Mouse (Mus musculus): ENCODE data around the gene Set.

Gene Set

DNA sequence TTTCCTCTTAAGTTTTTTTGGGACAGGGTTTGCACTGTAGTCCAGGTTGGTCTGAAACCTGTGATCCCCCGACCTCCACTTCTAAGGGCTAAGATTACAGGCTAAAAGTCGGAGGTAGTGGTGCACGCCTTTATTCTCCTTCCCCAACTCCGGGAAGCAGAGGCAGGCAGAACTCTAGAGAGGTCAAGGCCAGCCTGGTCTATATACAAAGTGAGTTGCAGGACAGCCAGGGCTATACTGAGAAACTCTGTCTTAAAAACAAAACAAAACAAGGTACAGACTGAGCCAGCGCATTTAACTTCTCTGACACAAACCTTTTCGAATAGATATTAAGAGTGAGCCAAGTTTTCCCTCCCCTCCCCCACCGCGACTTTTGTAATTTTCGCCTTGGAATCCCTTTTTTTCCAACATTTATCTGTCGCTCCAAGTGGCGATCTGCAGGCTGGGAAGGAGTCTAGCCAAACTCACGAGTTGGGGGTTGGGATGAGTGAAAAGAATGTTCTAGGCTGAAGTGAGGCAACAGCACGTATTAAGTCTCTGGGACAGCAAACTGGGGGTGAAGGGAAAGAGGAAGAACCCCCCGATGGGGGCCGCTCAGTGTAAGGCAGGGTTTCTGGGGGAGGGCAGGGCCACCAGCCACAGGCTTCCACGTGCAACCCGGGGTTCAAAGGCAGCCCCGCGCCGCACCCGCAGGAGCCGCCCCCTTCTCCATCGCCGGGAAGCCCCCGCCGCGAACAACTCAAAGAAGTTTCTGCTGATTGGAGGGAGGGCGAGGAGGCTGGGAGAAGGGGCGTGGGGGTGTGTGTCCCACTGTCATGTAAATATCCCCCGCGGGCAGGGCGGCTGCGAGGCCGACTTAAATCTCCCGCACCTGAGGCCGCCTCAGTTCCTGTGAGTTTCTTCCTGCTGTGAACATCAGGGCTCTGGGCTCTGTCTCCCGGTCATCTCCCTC, 4.3 kb downstream of the Set start:
- DNase-seq: peak; percentile 47

DNA sequence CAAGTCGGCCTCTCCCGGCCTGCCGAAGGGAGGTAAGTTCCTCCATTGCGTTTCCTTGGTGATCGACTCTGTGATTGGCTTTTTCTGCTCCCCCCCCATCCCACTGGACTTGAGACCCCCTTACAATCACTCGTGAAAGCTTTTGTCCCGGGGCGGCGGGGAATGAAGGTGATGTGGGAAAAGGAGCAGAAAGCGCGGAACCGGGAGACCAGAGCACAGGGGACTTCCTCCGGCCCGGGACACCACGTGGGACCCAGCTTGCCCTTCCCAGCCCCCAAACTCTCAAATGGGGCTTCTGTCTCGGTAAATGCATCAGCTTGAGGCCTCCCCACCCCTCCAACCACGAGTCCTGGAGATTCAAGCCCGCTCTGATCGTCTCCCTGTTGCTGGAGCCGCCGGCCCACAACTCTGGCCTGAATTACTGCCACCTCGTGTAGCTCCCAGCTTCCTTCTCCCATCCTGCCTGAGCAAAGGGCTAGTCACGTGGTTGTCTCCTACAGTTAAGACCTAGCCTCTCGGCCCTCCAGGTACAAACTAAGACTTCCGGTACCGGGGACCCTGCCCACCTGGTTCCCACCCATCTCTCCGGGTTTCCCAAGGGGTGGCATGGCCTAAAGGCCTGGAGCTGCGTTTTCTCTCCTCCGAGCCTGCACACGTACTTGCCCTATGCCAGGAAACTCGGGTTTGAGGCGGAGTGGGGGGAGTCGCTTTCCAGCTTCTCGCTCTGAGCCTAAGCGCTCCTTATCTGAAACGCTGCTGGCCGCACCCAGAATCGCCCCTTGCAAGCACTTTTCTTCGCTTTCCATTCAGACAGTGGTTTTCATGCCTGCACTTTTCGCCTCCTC, 5.3 kb downstream of the Set start:
- DNase-seq: peak; percentile 71

DNA sequence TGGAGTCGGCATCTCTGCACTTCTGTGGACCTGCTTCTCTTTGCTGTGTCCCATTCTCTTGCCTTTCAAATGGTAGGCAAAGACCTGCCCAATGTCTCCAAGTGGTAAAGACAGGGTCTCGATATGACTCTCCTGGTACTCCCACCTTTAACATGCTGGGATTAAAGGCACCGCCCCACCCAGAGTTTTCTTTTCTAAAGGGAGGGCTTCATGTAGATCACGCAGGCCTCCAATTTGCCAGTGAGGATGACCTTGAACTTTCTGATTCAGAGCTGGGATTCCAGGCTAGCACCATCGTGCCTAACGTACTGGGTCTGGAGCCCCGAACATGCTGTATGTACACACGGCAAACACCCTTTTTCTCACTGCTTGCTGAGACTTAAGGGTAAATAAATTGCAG, 6.1 kb downstream of the Set start:
- DNase-seq: no peak

DNA sequence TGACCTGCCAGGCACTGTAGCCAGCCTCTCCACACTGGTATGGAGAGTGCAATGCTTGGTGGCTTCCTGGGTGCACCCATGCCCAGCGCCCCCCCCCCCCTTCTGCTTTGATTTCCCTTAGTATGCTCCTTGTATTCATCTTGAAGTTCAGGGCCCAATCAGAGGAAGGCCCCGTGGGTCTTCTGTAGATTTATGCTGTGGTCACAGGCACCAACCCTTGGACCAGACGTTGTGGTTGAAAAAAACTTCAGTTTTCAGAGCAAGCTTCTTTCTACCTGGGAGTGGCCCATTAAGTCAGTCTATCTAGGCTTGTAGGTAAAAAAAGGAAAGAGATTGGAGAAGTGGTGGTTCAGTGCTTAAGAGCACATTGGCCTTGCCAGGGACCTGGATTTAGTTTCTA, 6.6 kb downstream of the Set start:
- DNase-seq: no peak

DNA sequence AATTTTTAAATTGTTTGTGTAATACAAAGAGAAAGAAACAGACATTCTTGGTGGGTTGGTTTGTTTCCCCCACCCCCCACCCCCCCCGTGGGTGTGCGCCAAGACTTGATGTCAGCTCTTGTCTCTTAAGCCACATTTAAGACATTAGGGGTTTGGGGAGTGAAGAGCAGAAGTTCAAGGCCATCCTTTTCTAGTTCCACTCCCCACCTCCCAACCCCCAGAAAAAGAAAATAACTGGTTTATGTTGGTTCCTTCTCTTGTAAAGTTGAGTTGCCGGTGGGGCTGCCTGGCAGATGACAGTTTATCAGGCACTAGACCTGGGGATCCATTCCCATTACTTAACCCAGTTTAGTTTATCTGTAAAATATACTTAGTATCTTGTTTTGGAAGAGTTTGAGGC, 7.1 kb downstream of the Set start:
- DNase-seq: no peak

DNA sequence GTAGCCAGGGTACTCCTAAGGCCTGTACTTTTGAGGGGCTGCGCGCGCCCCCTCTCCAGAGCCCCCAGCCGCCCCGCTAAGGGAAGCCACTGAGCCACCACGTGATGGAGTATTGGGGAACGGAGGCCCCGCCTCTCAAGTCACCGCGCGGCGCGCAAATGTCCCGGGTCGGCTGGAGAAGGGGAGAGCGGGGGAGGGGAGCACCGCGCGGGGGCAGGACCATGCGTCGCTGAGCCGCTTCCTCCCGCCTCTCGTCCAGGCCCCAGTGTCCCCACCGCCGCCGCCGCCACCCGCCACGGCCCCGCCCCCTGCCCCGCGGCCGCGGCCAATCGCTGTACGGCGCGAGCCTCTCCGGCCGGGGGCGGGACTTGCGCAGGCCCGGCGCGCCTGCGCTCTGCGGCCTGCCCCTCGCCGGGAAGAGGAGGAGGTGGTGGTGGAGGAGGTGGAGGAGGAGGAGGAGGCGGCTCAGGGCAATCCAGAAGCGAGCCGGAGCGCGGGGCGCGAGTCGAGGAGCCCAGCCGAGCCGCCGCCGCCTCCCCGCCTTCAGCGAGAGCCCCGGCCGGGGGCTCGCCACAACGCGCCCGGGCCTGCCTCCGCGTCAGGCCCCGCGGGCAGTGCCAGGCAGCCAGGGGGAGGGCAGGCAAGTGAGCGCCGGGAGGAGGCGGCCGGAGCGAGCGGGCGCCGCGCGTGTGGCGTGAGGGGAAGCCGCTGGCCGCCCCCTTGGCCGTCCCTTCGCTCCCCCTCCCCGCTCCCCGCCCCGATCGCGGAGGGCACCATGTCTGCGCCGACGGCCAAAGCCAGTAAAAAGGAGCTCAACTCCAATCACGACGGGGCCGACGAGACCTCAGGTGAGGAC, 9.1 kb downstream of the Set start:
- DNase-seq: peak; percentile 97

DNA sequence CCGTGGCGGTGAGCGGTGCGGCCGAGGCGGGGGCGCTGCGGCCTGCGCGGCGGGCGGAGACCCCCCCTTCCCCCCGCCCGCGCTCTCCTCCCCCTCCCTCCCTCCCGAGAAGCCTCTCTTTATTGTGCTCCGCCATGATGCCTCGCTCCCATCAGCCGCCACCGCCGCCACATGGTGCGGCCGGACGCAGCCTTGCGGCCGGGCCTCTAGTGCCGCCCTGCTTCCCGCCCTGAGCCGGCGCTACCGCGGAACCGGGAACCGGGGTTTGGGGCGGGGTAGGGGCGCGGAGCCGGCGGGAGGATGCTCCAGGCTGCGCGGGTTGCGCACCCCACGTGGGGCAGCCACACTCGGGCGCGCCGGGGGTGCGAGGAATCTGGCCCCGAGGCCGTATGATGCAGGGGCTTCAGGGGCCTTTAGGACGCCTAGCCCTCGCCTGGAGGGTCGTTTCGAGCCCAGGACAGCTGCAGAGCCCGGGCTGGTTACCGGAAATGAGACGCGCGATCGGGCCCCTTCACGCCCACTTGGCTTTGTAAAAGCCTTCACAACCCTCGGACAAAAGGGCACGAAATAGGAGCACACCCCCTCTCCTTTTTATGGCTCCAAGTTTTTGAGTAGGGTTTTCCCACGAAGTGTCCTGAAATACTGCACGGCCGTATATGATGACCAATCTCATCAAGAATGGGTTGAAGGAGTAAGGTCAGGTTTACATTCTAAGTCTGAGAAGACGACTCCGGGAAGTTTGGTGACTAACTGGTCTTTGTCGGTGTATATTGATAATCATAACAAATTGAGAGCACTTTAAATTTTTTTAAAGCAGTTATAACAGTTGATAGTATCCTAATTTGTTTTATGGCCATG, 10.1 kb downstream of the Set start:
- DNase-seq: peak; percentile 67

DNA sequence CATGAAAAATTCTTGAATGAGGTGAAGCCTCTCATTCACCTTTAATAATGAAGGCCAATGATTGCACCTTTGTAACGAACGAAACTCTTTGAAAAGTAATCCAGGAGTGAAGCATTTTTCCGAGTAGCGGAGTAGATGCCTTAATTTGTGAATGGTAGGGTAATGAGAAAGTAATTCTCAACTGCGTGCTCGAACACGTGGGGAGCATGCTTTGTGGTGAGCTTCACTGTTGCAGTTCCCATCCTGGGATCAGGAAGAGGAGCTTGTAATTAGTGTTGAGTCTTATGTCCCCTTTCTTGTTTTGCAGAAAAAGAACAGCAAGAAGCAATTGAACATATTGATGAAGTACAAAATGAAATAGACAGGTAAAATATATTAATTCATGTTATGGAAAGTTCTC, 10.8 kb downstream of the Set start:
- no peak for DNase-seq

DNA sequence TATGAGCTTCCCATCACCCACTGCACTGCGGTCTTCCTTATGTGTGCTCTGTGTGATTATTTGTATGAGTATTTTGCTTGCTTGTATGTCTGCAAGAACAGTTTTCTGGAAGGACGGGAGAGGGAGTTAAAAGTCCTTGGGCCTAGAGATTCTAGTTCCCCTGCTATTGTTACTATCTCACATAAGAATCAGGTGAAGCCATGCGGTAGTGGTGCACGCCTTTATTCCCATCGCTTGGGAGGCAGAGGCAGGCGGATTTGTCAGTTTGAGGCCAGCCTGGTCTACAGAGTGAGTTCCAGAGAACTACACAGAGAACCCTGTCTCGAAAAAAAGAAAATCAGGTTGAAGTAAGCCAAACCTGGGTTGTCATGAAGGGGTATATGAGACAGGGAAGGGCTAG, 15.7 kb downstream of the Set start:
- DNase-seq: no peak

DNA sequence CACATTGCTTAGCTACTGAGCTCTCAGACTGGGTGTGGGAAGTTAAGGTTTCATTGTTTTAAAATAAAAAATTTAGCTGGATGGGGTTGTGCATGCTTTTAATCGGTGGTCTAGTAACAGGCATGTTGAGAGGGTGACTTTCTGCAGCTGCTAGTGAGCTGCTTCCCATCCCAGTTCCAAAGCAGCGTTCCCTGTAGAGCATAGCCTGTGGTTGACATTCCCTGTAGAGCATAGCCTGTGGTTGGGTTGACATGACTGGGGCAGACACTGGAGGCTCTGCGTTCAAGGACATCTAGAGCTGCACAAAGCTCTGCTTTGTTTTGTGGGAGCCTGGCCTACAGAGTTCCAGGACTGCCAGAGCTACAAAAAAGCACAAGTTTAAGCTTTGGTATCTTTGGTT, 16.1 kb downstream of the Set start:
- DNase-seq: no peak

DNA sequence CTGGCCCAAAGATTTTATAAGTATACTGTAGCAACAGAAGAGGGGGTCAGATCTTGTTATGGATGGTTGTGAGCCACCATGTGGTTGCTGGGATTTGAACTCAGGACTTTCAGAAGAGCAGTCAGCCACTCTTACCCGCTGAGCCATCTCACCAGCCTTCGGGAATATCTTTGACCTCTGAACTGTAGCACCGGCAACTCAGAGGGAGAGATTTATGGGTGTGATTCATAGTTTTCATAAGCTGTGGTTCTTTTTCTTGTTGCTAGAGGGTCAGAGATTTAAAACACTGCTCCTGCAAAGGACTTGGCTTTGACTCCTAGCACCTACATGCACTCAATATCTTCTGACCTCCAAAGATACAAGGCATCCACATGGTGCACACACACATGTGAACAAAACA, 18.4 kb downstream of the Set start:
- no peak for DNase-seq

DNA sequence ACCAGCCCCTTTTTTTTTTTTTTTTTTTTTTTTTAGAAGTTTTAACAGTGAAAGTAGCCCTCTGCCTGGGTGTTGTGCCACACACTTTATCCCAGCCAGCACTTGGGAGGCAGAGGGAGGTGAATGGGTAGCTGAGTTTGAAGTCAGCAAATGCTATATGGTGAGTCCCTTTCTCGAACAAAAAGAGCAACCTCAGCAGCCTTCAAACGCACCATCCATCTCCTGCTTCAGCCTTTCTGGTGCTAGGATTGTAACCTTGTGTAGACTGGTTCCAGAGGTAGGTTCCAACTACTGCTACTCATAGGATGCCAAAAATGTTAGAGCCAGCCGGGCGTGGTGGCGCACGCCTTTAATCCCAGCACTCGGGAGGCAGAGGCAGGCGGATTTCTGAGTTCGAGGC, 19.3 kb downstream of the Set start:
- DNase-seq: no peak

DNA sequence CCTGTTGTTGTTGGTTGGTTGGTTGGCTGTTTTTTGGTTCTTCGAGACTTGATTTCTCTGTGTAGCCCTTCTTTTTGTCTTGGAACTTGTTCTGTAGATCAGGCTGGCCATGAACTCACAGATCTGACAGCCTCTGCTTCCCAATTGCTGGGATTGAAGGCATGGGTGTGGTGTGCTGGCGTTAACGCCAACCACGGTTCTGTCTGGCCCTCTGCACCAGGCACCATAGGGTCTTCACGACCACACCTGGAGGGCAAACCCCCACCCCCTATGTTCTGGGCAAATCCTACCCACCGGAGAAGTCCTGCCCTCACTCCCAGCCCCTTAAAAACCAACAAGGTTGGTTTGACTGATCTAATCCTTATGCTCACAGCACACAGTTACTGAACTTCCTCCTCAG, 19.8 kb downstream of the Set start:
- DNase-seq: no peak

DNA sequence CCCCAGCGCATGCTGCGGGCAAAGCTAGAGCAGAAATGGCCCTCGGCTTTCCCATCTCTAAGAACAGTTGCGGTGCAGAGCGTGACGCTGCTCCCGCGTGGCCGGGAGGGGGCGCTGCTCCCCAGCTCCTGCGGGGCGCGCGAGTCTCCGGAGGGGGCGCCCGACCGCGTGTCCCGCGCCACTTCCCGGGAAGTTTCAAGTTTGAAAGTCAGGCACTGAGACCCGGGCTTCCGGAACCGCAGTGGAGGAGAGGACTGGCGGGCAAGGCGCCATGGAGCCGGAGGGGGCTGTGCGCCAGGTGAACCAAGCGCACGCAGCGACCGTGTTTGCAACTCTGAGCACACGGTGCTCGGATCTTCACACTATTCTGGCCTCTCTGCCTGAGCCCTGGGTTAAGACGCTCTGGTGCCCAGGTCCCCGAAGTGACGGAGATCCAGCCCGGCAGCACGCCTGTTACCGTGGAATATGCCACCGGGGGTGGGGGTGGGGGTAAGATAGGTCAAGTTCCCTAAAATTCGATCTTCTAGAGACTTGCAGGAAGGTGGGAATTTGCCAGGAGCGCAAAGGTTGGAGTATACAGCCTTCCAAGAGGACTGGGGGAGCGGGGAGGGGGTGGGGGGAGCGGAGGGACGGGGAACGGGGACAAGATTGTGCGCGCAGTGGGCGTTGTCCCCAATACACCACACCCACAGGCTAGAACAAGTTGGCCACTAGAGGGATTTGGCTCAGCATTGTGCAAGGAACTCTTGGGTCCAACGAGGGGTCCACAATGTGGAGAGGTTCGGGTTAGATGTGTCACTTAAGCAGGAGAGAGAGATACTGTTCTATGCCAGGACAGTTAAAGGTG, 20.5 kb downstream of the Set start, which contains the start of gene Pkn3:
Gene Pkn3, plus strand, starts transcription at position 183 of the 847 bp plus-strand sequence.
- peak; percentile 73 for DNase-seq

DNA sequence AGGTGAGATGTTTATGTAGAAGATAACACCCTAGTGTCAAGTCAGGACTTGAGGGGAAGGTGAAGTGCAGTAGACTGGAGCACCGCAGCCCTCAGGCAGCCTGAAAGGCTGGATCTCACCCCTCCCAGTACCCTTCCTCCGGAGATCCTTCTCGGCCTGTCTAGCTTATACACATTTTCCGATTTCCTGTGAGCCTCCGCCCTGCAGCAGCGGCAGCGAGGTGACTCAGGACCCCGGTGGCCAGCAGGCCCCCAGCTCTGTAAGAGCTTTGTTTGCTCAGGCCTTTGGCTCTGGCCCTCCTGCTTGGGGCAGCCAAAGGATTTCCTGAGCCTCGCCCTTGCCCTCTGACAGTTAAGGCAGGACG, 21.2 kb downstream of the Set start:
- DNase-seq: no peak

DNA sequence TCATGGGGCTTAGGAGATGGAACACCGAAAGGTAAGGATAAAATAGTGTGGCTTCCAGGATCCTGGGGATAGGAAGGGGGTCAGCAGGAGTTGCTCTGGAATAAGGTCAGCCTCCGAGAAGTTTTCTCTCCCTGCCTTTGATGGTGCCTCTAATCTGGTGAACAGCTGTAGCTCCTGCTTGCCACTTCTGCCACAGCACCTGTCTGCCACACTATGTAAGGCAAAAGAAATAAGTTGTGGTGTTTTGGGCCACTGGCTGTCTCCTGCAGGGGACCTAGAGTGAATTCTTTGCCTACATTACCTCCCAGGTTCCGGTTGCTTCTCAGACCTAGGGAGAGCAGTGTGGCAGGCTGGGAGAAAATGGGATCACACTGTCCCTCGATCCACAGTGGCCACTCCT, 21.6 kb downstream of the Set start:
- no peak for DNase-seq

DNA sequence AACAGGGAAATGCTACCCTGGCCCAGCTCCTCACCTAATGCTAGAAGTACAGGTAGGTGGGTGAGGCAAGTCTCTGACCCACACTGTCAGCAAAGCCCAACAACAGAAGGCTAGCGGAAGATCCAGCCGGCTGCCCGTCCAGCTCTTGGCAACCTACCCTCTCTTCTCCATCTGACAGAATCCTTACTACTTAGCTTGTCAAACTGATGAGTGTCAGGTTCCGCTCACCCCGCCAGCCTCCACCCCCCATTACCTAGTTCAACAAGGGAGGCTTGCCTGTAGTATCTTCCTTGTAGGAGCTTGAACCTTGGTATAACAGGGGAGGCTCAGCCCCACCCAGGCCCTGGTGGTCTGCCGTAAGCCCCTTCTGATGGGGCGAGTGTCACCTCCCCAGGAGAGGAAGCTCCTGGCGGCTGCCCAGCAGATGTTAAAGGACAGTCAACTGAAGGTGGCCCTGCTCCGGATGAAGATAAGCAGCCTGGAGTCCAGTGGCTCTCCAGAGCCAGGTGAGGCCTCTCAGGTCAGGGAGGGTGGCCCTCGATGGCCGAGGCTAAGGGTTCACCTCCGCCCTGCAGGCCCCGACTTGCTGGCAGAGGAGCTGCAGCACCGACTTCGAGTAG, 23.1 kb downstream of the Set start:
- DNase-seq: no peak

DNA sequence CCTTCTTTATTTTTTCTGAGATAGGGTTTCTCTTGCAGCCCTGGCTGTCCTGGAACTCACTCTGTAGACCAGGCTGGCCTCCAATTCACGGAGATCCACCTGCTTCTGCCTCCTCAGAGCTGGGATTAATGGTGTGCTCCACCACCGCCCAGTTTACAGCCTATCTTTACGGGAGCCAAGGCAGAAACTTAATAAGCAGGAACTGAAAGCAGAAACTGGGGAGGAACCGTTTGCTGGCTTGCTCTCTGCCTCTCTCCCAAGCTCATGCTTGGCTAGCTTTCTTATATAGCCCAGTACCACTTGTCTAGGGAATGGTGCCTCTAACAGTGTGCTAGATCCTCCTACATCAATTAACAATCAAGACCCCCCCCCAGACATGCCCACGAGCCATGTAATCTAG, 26.9 kb downstream of the Set start:
- DNase-seq: no peak

DNA sequence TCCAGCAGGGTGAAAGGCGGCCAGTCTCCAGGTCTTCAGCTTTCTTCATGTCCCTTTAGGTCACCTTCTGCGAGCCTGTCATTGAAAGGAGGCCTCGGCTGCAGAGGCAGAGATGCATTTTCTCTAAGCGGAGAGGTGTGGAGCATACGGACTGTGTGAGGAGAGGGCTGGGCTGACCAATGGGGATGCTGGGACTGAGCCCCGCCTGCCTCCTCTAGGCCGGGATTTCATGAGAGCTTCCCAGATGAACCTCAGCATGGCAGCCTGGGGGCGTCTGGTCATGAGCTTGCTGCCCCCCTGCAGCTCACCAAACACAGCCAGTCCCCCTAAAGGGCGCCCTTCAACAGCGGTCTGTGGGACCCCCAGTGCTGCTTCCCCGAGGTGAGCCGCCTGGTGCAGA, 27.5 kb downstream of the Set start:
- DNase-seq: no peak

DNA sequence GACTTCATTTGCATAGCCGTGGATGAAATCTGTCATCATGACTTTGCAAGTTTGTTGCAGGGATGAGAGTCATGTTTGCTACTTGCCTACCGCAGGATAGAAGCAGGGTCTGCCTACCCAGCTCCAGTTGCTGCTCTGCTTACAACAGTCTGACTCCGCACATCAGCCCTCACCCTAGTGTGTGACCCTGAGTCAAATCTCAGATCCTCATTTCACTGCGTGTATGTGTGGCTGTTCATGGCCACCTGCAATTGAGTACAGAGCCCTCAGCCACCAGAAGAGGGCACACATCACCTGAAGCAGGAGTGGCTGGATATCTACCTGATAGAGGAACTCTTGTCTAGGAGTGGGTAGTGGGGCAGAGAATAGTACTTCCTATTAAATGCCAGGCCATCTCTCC, 30.1 kb downstream of the Set start:
- DNase-seq: no peak

DNA sequence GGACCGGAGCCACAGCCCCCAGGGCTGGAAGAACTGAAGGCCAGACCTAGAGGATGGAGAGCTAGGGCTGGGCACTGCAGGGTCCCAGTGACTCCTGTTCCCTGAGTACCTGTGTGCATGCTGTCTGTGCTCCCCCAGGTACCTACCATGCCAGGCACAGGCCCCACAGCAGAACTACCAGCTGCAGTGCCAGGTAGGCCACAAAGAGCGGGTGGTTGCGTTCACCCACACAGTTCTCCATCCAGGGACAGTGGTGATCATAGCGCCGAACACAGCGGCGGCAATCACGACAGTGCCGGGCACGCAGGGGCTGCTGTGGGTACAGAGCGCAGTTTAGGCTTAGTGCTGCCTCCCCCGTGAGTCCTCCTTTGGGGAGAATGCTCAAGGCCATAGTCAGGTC, 34.3 kb downstream of the Set start:
- DNase-seq: no peak

Data from cerebellum, adult 9-11 months (tissue).